Mouse (Mus musculus): Measurements from ENCODE around the gene Kcnh5. TPM values are rescaled to one million over a fixed set of nuclear protein-coding genes. Genes with fewer than 3 reads are reported as not detected.

Gene Kcnh5
- total RNA-seq, 1 experiment from 2014 or later: 0.23 TPM

Other genes with a start within 250 kb of the Kcnh5 start
- 1.6 and 2.7 TPM in 2 replicates for gene Rhoj, start 131.0 kb upstream of the Kcnh5 start, total RNA-seq (2017)
- not detected in 2 replicates for gene Gphb5, start 239.4 kb upstream of the Kcnh5 start, total RNA-seq (2017)

Measured in neutrophil, adult 5-6 weeks (primary cell).